Mouse (Mus musculus) embryonic fibroblast, embryonic 13.5 days (primary cell): Measurements from ENCODE around the gene Mpped2. TPM values are rescaled to one million over a fixed set of nuclear protein-coding genes. Genes with fewer than 3 reads are reported as not detected.

Source experiments
- H3K27ac ChIP-seq: 2 replicates; pipeline ENCODE4 v1.5.1; 2012; ENCODE audit warnings: low read length, control low read depth, inconsistent platforms; ENCODE audit not compliant: insufficient read depth
- H3K4me1 ChIP-seq: 2 replicates; pipeline ENCODE4 v1.6.1; 2011; ENCODE audit warnings: low read length; ENCODE audit not compliant: control insufficient read depth, insufficient read depth
- H3K4me3 ChIP-seq: 2 replicates; pipeline ENCODE4 v1.5.1; 2011; ENCODE audit warnings: mild to moderate bottlenecking, control low read depth, low read length; ENCODE audit not compliant: insufficient read depth
- CTCF ChIP-seq: IDR thresholded peaks from 2 replicates; pipeline ENCODE4 v1.5.1; 2011; ENCODE audit warnings: mild to moderate bottlenecking, control low read depth, low read length, moderate library complexity, borderline replicate concordance; ENCODE audit not compliant: insufficient read depth
- POLR2A ChIP-seq: IDR thresholded peaks from 2 replicates; pipeline ENCODE4 v1.6.1; 2011; ENCODE audit warnings: low read depth, mild to moderate bottlenecking, control low read depth, low read length, moderate library complexity
- polyA plus RNA-seq: library from polyadenylated mRNA; stranded (reverse); fragments of >200 nt; gene quantifications from 2 replicates; pipeline ENCODE4 v1.2.4, GENCODE M21; 2011; ENCODE audit warnings: low read depth; ENCODE audit not compliant: missing spikeins, insufficient read length

Gene Mpped2
- polyA plus RNA-seq, 1 experiment, result 9.8 TPM

- H3K4me1 ChIP-seq, result peaks cover 6% of the 10 kb centered on the region
- no peak overlapping the region for H3K27ac ChIP-seq
- no peak for TF ChIP-seq CTCF
- no peak for TF ChIP-seq POLR2A
- no peak overlapping the region for H3K4me3 ChIP-seq
Observed at GRCm38 (mm10) chr2:106772643-106773042, 79.6 kb downstream of the Mpped2 start.

GRCm38 (mm10) chr2:106774251-106775196 is 81.5 kb downstream of the Mpped2 start:
- TF ChIP-seq CTCF (no peak), POLR2A (no peak)
- Histone ChIP-seq H3K27ac (no peak overlapping the region), H3K4me1 (peaks cover 6% of the 10 kb centered on the region), H3K4me3 (no peak overlapping the region)

- Histone ChIP-seq H3K4me3 (no peak overlapping the region), H3K4me1 (peaks cover 6% of the 10 kb centered on the region), H3K27ac (no peak overlapping the region)
- TF ChIP-seq POLR2A, result no peak
- TF ChIP-seq CTCF, result no peak
Observed at GRCm38 (mm10) chr2:106775994-106776393, 82.9 kb downstream of the Mpped2 start.

GRCm38 (mm10) chr2:106778861-106779516 is 85.9 kb downstream of the Mpped2 start:
- Histone ChIP-seq H3K27ac (no peak overlapping the region), H3K4me1 (peaks cover 6% of the 10 kb centered on the region)
- TF ChIP-seq CTCF (no peak), POLR2A (no peak)

GRCm38 (mm10) chr2:106781181-106782179 is 88.4 kb downstream of the Mpped2 start:
- Histone ChIP-seq H3K4me3 (no peak overlapping the region), H3K27ac (no peak overlapping the region), H3K4me1 (no peaks in the 10 kb centered on the region)
- TF ChIP-seq POLR2A (no peak), CTCF (no peak)

More at GRCm38 (mm10) chr2:106778861-106779516, 85.9 kb downstream of the Mpped2 start:
- no peak overlapping the region for H3K4me3 ChIP-seq

- Histone ChIP-seq H3K4me3 (no peak overlapping the region), H3K27ac (no peak overlapping the region), H3K4me1 (no peaks in the 10 kb centered on the region; the same call in 1 of the 2 replicates)
- TF ChIP-seq POLR2A (no peak), CTCF (no peak)
Observed at GRCm38 (mm10) chr2:106783311-106783710, 90.2 kb downstream of the Mpped2 start.

GRCm38 (mm10) chr2:106788055-106788454 is 95.0 kb downstream of the Mpped2 start:
- peaks cover 16% of the 10 kb centered on the region for H3K4me1 ChIP-seq

GRCm38 (mm10) chr2:106788573-106788972 is 95.5 kb downstream of the Mpped2 start:
- peaks cover 16% of the 10 kb centered on the region for H3K4me1 ChIP-seq
- no peak overlapping the region for H3K27ac ChIP-seq
- no peak overlapping the region for H3K4me3 ChIP-seq
- TF ChIP-seq POLR2A (no peak), CTCF (no peak)

More at GRCm38 (mm10) chr2:106788055-106788454, 95.0 kb downstream of the Mpped2 start:
- Histone ChIP-seq H3K27ac (no peak overlapping the region; the same call in 1 of the 2 replicates), H3K4me3 (no peak overlapping the region)
- TF ChIP-seq POLR2A (no peak), CTCF (no peak)

GRCm38 (mm10) chr2:106789694-106790328 is 96.7 kb downstream of the Mpped2 start:
- Histone ChIP-seq H3K4me3 (no peak overlapping the region), H3K27ac (no peak overlapping the region), H3K4me1 (peaks cover 16% of the 10 kb centered on the region)
- TF ChIP-seq CTCF (no peak), POLR2A (no peak)
